Mouse (Mus musculus) thymus, adult 2 months (tissue): ENCODE data around the gene Pgm2. TPM values are rescaled to one million over a fixed set of nuclear protein-coding genes. Genes with fewer than 3 reads are reported as not detected.

Experiments
- DNase-seq: peaks from one replicate; pipeline ENCODE4 v3.0.0; 2021
- H3K27ac ChIP-seq: fragments of 200-500 bp; 2 replicates; pipeline ENCODE4 v1.5.1; 2012; ENCODE audit warnings: low read length, control low read depth; ENCODE audit not compliant: control insufficient read depth, insufficient read depth
- H3K27me3 ChIP-seq: fragments of 200-500 bp; 2 replicates; pipeline ENCODE4 v1.6.1; 2012; ENCODE audit warnings: mild to moderate bottlenecking, low read length, moderate library complexity, mixed read lengths; ENCODE audit not compliant: control insufficient read depth, insufficient read depth
- H3K36me3 ChIP-seq: fragments of 200-500 bp; 2 replicates; pipeline ENCODE4 v1.6.1; 2012; ENCODE audit warnings: mild to moderate bottlenecking, low read length, moderate library complexity; ENCODE audit not compliant: control insufficient read depth, insufficient read depth
- H3K4me1 ChIP-seq: fragments of 200-500 bp; replicated peaks from 2 replicates; pipeline ENCODE4 v1.6.1; 2012; ENCODE audit warnings: low read length; ENCODE audit not compliant: control insufficient read depth, insufficient read depth
- H3K4me3 ChIP-seq: fragments of 200-500 bp; 2 replicates; pipeline ENCODE4 v1.5.1; 2012; ENCODE audit warnings: mild to moderate bottlenecking, low read length, control low read depth, moderate library complexity; ENCODE audit not compliant: control insufficient read depth, insufficient read depth
- CTCF ChIP-seq: fragments of 200-500 bp; IDR thresholded peaks from 2 replicates; pipeline ENCODE4 v1.5.1; 2012; ENCODE audit warnings: mild to moderate bottlenecking, control low read depth, low read length, moderate library complexity, borderline replicate concordance; ENCODE audit not compliant: control insufficient read depth, poor library complexity, insufficient read depth; ENCODE audit errors: extremely low read depth
- POLR2A ChIP-seq: fragments of 200-500 bp; IDR thresholded peaks from 2 replicates; pipeline ENCODE4 v1.6.1; 2012; ENCODE audit warnings: mild to moderate bottlenecking, low read length, control low read depth, moderate library complexity; ENCODE audit not compliant: control insufficient read depth, poor library complexity, insufficient read depth; ENCODE audit errors: extremely low read depth
- WGBS: fragments of 180-500 bp; shearing (Covaris S2); methylation state at CpG from one replicate; pipeline ENCODE4 v1.1.7; 2018; 5-methylcytosine and 5-hydroxymethylcytosine counted together
- polyA plus RNA-seq: library from polyadenylated mRNA; depleted of rRNA; stranded (reverse); fragments of >200 nt; gene quantifications from 2 replicates; pipeline ENCODE4 v1.2.3, GENCODE M21; 2012

Gene Pgm2
- polyA plus RNA-seq, 1 experiment = 10.5 TPM

DNA sequence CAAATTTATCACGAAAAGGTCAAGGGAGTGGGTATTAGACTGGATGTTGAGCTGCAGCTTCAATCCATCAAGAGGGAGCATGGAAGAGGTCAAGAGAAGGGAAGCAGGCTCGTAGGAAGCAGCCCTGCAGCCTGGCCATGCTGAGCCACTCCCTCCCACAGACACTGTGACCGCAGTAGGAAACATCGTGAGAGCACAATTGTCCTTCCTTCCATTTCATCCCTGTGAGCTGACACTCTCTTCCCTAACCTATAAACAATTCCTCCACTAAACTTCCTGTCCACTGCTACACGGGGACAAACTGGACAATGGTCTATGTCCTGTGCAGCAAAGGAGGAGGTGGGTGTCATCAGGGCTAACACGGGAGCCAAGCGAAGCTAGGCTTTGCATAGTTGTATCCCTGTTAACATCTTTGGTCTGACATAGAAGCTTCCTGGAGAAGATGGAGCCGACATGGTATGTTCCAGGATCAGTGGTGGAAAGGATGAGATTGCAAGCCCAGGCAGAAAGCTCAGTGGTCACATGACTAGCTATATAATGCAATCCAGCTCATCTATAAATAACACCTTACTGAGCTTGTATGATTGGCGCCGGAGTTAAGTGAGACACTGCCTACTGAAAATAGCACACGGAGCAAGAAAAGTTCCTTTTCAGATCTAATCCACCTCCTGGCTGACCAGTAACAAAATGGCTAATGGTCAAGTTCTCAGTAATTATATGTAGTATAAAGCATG is 29.0 kb upstream of the Pgm2 start:
- Histone ChIP-seq H3K36me3 (no peaks in the 10 kb centered on the region), H3K27me3 (no peaks in the 10 kb centered on the region), H3K4me1 (no peaks in the 10 kb centered on the region), H3K4me3 (no peak overlapping the region), H3K27ac (no peak overlapping the region)
- DNase-seq = no peak
- 83% methylated on average over 11 of the region's 11 CpGs for WGBS
- no peak for TF ChIP-seq CTCF
- no peak for TF ChIP-seq POLR2A

DNA sequence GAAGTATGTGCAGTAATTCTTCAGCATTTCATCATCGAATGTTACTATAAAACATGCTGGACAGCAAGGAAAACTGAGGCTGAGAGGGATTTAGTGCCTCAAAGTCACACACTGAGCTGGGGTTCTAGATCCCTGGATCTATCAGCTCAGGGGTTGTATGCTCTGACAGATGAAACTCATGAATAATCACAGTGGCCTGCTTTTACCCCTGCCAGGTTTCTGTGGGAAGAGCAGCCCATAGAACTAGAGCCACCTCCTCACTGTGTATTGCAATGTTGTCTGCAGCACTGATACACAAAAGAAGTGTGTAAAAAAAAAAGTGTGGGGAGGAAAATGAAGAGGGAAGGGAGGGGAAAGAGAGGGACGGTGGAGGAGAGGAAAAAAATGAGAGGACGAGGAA is 28.3 kb upstream of the Pgm2 start:
- Histone ChIP-seq H3K36me3 (no peaks in the 10 kb centered on the region), H3K27ac (no peak overlapping the region), H3K27me3 (no peaks in the 10 kb centered on the region), H3K4me1 (no peaks in the 10 kb centered on the region), H3K4me3 (no peak overlapping the region)
- TF ChIP-seq POLR2A = no peak
- DNase-seq = no peak
- 94% methylated on average over 3 of the region's 3 CpGs for WGBS

- TF ChIP-seq CTCF = no peak
- no peak for TF ChIP-seq POLR2A
- Histone ChIP-seq H3K27ac (no peak overlapping the region), H3K4me3 (no peak overlapping the region), H3K4me1 (no peaks in the 10 kb centered on the region), H3K27me3 (no peaks in the 10 kb centered on the region), H3K36me3 (no peaks in the 10 kb centered on the region)
- 97% methylated on average over 6 of the region's 6 CpGs for WGBS
- DNase-seq = no peak
These were observed 27.2 kb upstream of the Pgm2 start for GRCm38 (mm10) chr5:64065497-64066046.

DNA sequence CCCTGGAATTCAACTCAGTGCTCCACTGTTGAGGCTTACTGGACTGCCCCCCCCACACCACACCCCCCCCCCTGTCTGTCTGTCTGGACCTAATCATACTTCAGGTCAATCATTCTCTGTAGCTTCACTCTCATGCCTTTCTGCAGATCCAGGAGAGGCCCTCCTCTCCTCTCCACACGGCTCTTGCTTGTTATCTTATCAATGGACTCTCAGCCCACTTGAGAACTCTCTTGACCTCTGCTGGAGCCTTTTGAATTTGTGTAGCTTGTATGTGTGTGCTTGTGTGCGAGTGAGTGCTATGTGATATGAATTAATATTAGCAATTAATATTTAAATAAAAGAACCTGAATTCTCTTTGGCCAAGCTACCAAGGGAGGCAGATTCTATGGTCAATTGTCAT is 26.6 kb upstream of the Pgm2 start:
- Histone ChIP-seq H3K36me3 (no peaks in the 10 kb centered on the region), H3K4me1 (no peaks in the 10 kb centered on the region), H3K27ac (no peak overlapping the region), H3K4me3 (no peak overlapping the region), H3K27me3 (no peaks in the 10 kb centered on the region)
- 95% methylated on average over 2 of the region's 2 CpGs for WGBS
- TF ChIP-seq POLR2A = no peak
- TF ChIP-seq CTCF = no peak
- DNase-seq = no peak

DNA sequence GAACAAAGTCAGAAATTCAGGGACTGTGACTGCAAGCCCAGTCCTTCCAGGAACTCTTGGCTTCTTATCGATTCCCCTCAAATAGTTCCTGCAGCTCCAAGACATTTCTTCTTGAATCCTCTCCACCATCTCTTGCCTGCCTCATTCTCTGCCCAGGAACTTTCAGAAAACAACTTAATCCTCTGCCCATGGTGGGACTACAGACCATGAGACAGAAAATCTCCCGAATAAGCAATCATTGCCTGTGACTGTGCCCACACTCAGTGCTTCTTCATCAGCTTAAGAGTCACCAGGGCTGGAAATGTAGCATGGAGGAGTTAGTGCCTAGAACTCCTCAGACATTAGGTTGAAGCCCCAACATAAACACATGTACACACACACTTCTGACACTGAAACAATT is 25.2 kb upstream of the Pgm2 start:
- Histone ChIP-seq H3K27me3 (no peaks in the 10 kb centered on the region), H3K36me3 (no peaks in the 10 kb centered on the region), H3K4me3 (no peak overlapping the region), H3K4me1 (no peaks in the 10 kb centered on the region), H3K27ac (no peak overlapping the region)
- no peak for TF ChIP-seq CTCF
- no peak for TF ChIP-seq POLR2A
- no peak for DNase-seq
- WGBS = 85% methylated on average over 2 of the region's 2 CpGs

- Histone ChIP-seq H3K4me1 (no peaks in the 10 kb centered on the region), H3K27ac (no peak overlapping the region), H3K27me3 (no peaks in the 10 kb centered on the region), H3K36me3 (no peaks in the 10 kb centered on the region), H3K4me3 (no peak overlapping the region)
- WGBS = 25% methylated on average over 4 of the region's 4 CpGs
- no peak for TF ChIP-seq POLR2A
- TF ChIP-seq CTCF = no peak
- DNase-seq = peak; percentile 58
These were observed 22.6 kb upstream of the Pgm2 start for GRCm38 (mm10) chr5:64070081-64070673.

DNA sequence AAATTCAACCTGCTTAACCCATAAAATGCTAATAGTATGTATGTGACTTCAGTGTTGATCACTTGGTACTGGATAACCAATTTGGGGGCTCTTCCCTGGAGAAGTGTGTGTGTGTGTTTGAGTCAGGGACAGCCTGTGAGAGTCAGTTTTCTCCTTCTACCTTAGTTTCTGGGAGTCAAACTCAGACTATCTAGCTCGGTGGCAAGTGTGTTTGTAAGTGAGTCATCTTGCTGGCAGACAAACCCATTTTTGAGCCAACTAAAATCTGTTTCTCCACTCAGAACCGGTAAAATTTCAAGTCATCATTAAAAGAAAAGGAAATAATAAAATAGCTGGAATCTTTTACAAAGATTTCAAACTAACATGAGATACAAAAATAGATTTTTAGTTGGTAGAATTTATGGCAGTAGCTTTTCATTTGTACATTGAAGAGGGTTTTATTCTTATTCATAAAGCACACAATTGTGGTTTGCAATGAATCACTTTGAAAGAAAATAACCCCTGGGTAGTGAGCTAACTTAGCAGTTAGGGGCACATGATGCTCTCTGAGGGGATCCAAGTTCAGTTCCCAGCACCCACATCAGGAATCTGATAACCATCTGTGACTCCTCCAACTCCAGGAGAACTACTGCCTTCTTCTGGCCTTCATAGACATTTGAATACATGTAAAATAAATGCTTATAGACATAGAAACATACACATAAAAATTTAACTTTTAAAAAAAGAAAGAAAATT is 21.8 kb upstream of the Pgm2 start:
- 69% methylated on average over 2 of the region's 2 CpGs for WGBS
- DNase-seq = no peak
- Histone ChIP-seq H3K27ac (no peak overlapping the region), H3K4me3 (no peak overlapping the region), H3K36me3 (no peaks in the 10 kb centered on the region), H3K4me1 (no peaks in the 10 kb centered on the region), H3K27me3 (no peaks in the 10 kb centered on the region)
- no peak for TF ChIP-seq POLR2A
- no peak for TF ChIP-seq CTCF
